Mouse (Mus musculus) stomach, embryonic 16.5 days (tissue): Measurements from ENCODE around the gene Rbm20. TPM values are rescaled to one million over a fixed set of nuclear protein-coding genes. Genes with fewer than 3 reads are reported as not detected.

Experiments used
- ATAC-seq: fragments of 200-750 bp; cut with Nextera tagmentation; 2 replicates; pipeline ENCODE4 v1.8.0; 2017; ENCODE audit warnings: moderate number of reproducible peaks, moderate TSS enrichment; ENCODE audit not compliant: insufficient read depth, low FRiP score
- H3K27ac ChIP-seq: fragments of 300-500 bp; sonication (generic); 2 replicates; pipeline ENCODE4 v1.5.1; 2014; ENCODE audit warnings: low read length
- H3K27me3 ChIP-seq: fragments of 300-500 bp; sonication (generic); 2 replicates; pipeline ENCODE4 v1.6.1; 2014; ENCODE audit warnings: low read length, control low read depth, mixed read lengths; ENCODE audit not compliant: control insufficient read depth, insufficient read depth
- H3K36me3 ChIP-seq: fragments of 300-500 bp; sonication (generic); 2 replicates; pipeline ENCODE4 v1.6.1; 2014; ENCODE audit warnings: low read length; ENCODE audit not compliant: control insufficient read depth, insufficient read depth
- H3K4me1 ChIP-seq: fragments of 300-500 bp; sonication (generic); 2 replicates; pipeline ENCODE4 v1.6.1; 2014; ENCODE audit warnings: low read length, control low read depth, mixed read lengths; ENCODE audit not compliant: control insufficient read depth, insufficient read depth
- H3K4me2 ChIP-seq: fragments of 300-500 bp; sonication (generic); 2 replicates; pipeline ENCODE4 v1.6.1; 2014; ENCODE audit warnings: low read depth, low read length, mixed read lengths
- H3K4me3 ChIP-seq: fragments of 300-500 bp; sonication (generic); replicated peaks from 2 replicates; pipeline ENCODE4 v1.5.1; 2014; ENCODE audit warnings: mild to moderate bottlenecking, low read length
- H3K9ac ChIP-seq: fragments of 300-500 bp; sonication (generic); 2 replicates; pipeline ENCODE4 v1.6.1; 2014; ENCODE audit warnings: low read length
- H3K9me3 ChIP-seq: fragments of 300-500 bp; sonication (generic); replicated peaks from 2 replicates; pipeline ENCODE4 v1.6.1; 2016; ENCODE audit warnings: low read length, control low read depth; ENCODE audit not compliant: control insufficient read depth
- WGBS: fragments of 180-500 bp; shearing (Covaris S2); extraction: QIAGEN DNeasy Blood & Tissue Kit; methylation state at CpG from one replicate; pipeline ENCODE4 v1.1.7; 2014; 5-methylcytosine and 5-hydroxymethylcytosine counted together
- polyA plus RNA-seq: library from polyadenylated mRNA; unstranded; fragments of >200 nt; fragmentation: Nextera tagmentation; extraction: Ambion mirVana; gene quantifications from 2 replicates; pipeline ENCODE4 v1.2.1, GENCODE M21; 2015

Gene Rbm20
- polyA plus RNA-seq, 1 experiment from 2014 or later, result 1.4 TPM

GRCm38 (mm10) chr19:53768478-53768877, 91.4 kb downstream of the Rbm20 start:
- H3K27me3 ChIP-seq, result no peaks in the 10 kb centered on the region
- 15% methylated on average over 3 of the region's 3 CpGs for WGBS
- peak overlapping the region; percentile 51; the same call in 1 of the 2 replicates for H3K9ac ChIP-seq
- no peaks in the 10 kb centered on the region for H3K9me3 ChIP-seq
- H3K4me3 ChIP-seq, result no peak overlapping the region
- H3K36me3 ChIP-seq, result no peaks in the 10 kb centered on the region
- 0 out of 2 replicates have a peak, but pooled peaks cover 5% of the 10 kb centered on the region for H3K4me1 ChIP-seq
- no peak overlapping the region for H3K27ac ChIP-seq
- ATAC-seq, result peak; percentile 58; the same call in 1 of the 2 replicates
- 0 out of 2 replicates have a peak overlapping the region, but pooled peaks have one; percentile 13 for H3K4me2 ChIP-seq

GRCm38 (mm10) chr19:53773937-53774640, 97.0 kb downstream of the Rbm20 start:
- no peaks in the 10 kb centered on the region; the same call in 1 of the 2 replicates for H3K4me1 ChIP-seq
- 44% methylated on average over 11 of the region's 11 CpGs for WGBS
- H3K27me3 ChIP-seq, result no peaks in the 10 kb centered on the region
- peak; percentile 66; the same call in 1 of the 2 replicates for ATAC-seq
- no peak overlapping the region for H3K4me2 ChIP-seq
- no peak overlapping the region for H3K9ac ChIP-seq
- no peaks in the 10 kb centered on the region for H3K9me3 ChIP-seq
- no peak overlapping the region for H3K4me3 ChIP-seq
- no peak overlapping the region for H3K27ac ChIP-seq
- H3K36me3 ChIP-seq, result no peaks in the 10 kb centered on the region

GRCm38 (mm10) chr19:53774641-53775350, 97.7 kb downstream of the Rbm20 start:
- Histone ChIP-seq H3K4me2 (no peak overlapping the region), H3K9me3 (no peaks in the 10 kb centered on the region), H3K36me3 (no peaks in the 10 kb centered on the region), H3K9ac (no peak overlapping the region), H3K4me1 (no peaks in the 10 kb centered on the region; the same call in 1 of the 2 replicates), H3K27ac (no peak overlapping the region), H3K27me3 (no peaks in the 10 kb centered on the region), H3K4me3 (no peak overlapping the region)
- 41% methylated on average over 7 of the region's 7 CpGs for WGBS
- no peak for ATAC-seq

- 74% methylated on average over 9 of the region's 9 CpGs for WGBS
Measured at GRCm38 (mm10) chr19:53779402-53779801, 102.3 kb downstream of the Rbm20 start.

DNA sequence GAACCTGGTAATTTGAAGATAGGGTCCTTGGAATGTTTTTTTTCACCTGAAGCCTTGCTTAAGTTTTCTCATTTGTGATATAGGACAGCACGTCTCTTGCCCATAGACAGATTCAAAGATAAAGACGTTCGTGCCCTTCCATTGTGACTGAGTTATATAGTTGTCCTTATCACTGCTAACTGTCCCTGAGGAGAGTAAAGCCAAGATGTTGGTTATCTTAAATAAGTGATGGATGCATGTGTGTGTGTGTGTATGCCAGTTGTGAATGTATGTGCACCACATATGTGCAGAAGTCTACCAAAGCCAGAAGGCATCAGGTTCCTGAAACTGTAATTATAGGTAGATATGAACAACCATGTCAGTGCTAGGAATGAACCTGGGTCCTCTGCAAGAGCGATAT, 102.7 kb downstream of the Rbm20 start:
- Histone ChIP-seq H3K36me3 (no peaks in the 10 kb centered on the region), H3K27ac (no peak overlapping the region), H3K4me3 (no peak overlapping the region), H3K4me1 (no peaks in the 10 kb centered on the region; the same call in 1 of the 2 replicates), H3K9me3 (no peaks in the 10 kb centered on the region), H3K27me3 (no peaks in the 10 kb centered on the region), H3K4me2 (no peak overlapping the region), H3K9ac (no peak overlapping the region)
- ATAC-seq, result no peak
- WGBS, result 85% methylated on average over 4 of the region's 4 CpGs

More at GRCm38 (mm10) chr19:53779402-53779801, 102.3 kb downstream of the Rbm20 start:
- no peaks in the 10 kb centered on the region; the same call in 1 of the 2 replicates for H3K4me1 ChIP-seq
- H3K4me2 ChIP-seq, result no peak overlapping the region
- no peaks in the 10 kb centered on the region for H3K36me3 ChIP-seq
- H3K27me3 ChIP-seq, result no peaks in the 10 kb centered on the region
- no peaks in the 10 kb centered on the region for H3K9me3 ChIP-seq
- H3K9ac ChIP-seq, result no peak overlapping the region
- H3K27ac ChIP-seq, result no peak overlapping the region
- no peak overlapping the region for H3K4me3 ChIP-seq
- no peak for ATAC-seq

GRCm38 (mm10) chr19:53780752-53781602, 103.9 kb downstream of the Rbm20 start:
- no peak for ATAC-seq

GRCm38 (mm10) chr19:53781826-53782225, 104.7 kb downstream of the Rbm20 start:
- no peaks in the 10 kb centered on the region for H3K9me3 ChIP-seq
- H3K36me3 ChIP-seq, result no peaks in the 10 kb centered on the region
- H3K27me3 ChIP-seq, result no peaks in the 10 kb centered on the region
- WGBS, result 82% methylated on average over 7 of the region's 7 CpGs
- H3K4me1 ChIP-seq, result no peaks in the 10 kb centered on the region
- H3K27ac ChIP-seq, result no peak overlapping the region
- no peak overlapping the region for H3K4me3 ChIP-seq
- no peak overlapping the region for H3K9ac ChIP-seq
- H3K4me2 ChIP-seq, result no peak overlapping the region
- no peak for ATAC-seq

More at GRCm38 (mm10) chr19:53780752-53781602, 103.9 kb downstream of the Rbm20 start:
- Histone ChIP-seq H3K27me3 (no peaks in the 10 kb centered on the region), H3K4me2 (no peak overlapping the region), H3K4me1 (no peaks in the 10 kb centered on the region), H3K4me3 (no peak overlapping the region), H3K9me3 (no peaks in the 10 kb centered on the region), H3K9ac (no peak overlapping the region), H3K36me3 (no peaks in the 10 kb centered on the region), H3K27ac (no peak overlapping the region)
- WGBS, result 55% methylated on average over 9 of the region's 9 CpGs

DNA sequence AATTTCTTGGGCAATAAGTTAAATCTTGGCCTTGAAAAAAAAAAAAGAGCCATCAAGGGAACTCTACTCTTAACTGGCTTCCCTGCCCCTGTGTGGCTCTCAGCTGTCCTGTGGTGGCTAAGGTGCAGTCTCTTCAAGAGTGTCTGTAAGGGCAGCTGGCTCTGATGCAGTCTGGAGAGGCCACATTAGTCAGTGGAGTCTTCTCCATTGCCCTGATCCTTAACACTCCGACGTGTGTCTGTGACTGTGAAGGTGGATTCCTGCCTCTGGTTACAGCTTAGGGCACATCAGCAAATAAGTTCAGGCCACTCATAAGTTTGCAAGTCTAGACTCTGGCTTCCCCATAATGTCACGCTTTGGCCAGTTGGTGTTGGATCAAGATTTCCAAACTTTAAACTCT, 108.2 kb downstream of the Rbm20 start:
- H3K4me1 ChIP-seq, result peaks cover 2% of the 10 kb centered on the region; the same call in 1 of the 2 replicates
- no peak for ATAC-seq
- H3K27ac ChIP-seq, result no peak overlapping the region
- no peak overlapping the region for H3K9ac ChIP-seq
- H3K9me3 ChIP-seq, result no peaks in the 10 kb centered on the region
- H3K27me3 ChIP-seq, result no peaks in the 10 kb centered on the region
- WGBS, result 90% methylated on average over 3 of the region's 3 CpGs
- H3K4me3 ChIP-seq, result no peak overlapping the region
- no peaks in the 10 kb centered on the region for H3K36me3 ChIP-seq
- no peak overlapping the region for H3K4me2 ChIP-seq
